Comparison of ENCODE assay signal across 1 mouse cellular context in the genomic region with DNA sequence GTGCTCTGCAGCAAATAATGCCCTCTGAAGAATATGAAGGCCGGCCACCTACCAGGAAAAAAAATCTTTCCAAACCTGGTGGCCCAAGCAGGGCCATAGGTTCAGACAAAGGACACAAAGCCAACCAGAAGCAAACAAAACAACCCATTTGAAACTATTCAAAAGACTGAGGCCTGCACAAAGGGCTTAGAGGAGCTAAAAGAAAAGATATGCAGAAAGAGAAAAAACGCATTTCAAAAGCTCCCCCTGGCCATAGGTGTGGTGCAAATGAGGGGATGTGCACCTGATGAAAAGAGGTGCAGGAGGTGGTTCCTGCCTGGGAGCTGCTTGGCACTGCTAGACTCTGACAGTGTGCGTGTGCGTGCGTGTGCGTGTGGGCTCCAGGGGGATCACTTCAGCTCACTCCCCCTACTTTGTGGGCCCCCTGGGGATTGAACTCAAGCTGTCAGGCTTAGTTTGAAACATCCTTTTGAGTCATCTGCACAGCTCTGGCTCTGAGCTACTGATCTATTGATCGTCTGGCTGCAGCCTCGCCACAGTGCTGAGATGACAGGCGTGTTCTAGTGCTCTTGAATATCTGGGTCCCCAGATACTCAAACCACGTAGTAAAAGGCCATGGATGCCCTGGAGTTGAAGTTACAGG.
TF ChIP-seq lines count a peak whose summit lies in the region.

No protein-coding gene starts in this region.

TF ChIP-seq in CH12.LX, 34 proteins besides CTCF, POLR2A, EP300 and RAD21 (continued from another document):
- TF ChIP-seq JUND (conservative IDR thresholded peaks at IDR 0.05; ENCODE audit: low read depth, low read length) (no peak), MXI1 (IDR thresholded peaks at IDR 0.05; ENCODE audit: low read depth, low read length) (no peak), IRF4 (IDR thresholded peaks at IDR 0.05; ENCODE audit: low read depth, low read length) (no peak)
